Mouse (Mus musculus): ENCODE data around the gene Trhr2.
"Not testable (repeated sequence)": the region's sequence is repeated elsewhere in the genome, so short reads cannot be mapped to it uniquely, and the experiment has no call there.

Trhr2 gene

GRCm38 (mm10) chr8:122330446-122331133 is 30.0 kb downstream of the Trhr2 start:
- DNase-seq, result no peak

- DNase-seq, result no peak
These were observed 30.9 kb downstream of the Trhr2 start for GRCm38 (mm10) chr8:122329553-122330239.

GRCm38 (mm10) chr8:122329072-122329471 is 31.5 kb downstream of the Trhr2 start:
- no peak for DNase-seq

- DNase-seq, result no peak
These were observed 34.4 kb downstream of the Trhr2 start for GRCm38 (mm10) chr8:122326114-122326542.

- DNase-seq, result peak; percentile 56
These were observed 35.4 kb downstream of the Trhr2 start for GRCm38 (mm10) chr8:122325196-122325595.

- not testable (repeated sequence) for DNase-seq
These were observed 36.6 kb downstream of the Trhr2 start for GRCm38 (mm10) chr8:122323951-122324402.

- peak; percentile 48 for DNase-seq
These were observed 37.8 kb downstream of the Trhr2 start for GRCm38 (mm10) chr8:122322792-122323191.

GRCm38 (mm10) chr8:122322126-122322525 is 38.4 kb downstream of the Trhr2 start:
- no peak for DNase-seq

GRCm38 (mm10) chr8:122321455-122321921 is 39.1 kb downstream of the Trhr2 start:
- no peak for DNase-seq

GRCm38 (mm10) chr8:122320541-122320940 is 40.0 kb downstream of the Trhr2 start:
- DNase-seq, result no peak

- no peak for DNase-seq
These were observed 40.9 kb downstream of the Trhr2 start for GRCm38 (mm10) chr8:122319708-122320075.

- DNase-seq, result no peak
These were observed 41.4 kb downstream of the Trhr2 start for GRCm38 (mm10) chr8:122319045-122319707.

GRCm38 (mm10) chr8:122317918-122318475 is 42.5 kb downstream of the Trhr2 start:
- DNase-seq, result no peak

GRCm38 (mm10) chr8:122316402-122316801 is 44.1 kb downstream of the Trhr2 start:
- DNase-seq, result no peak

- peak; percentile 61 for DNase-seq
These were observed 45.5 kb downstream of the Trhr2 start for GRCm38 (mm10) chr8:122314899-122315496.

GRCm38 (mm10) chr8:122313310-122313709 is 47.2 kb downstream of the Trhr2 start:
- DNase-seq, result no peak

- no peak for DNase-seq
These were observed 48.0 kb downstream of the Trhr2 start for GRCm38 (mm10) chr8:122312553-122312952.

GRCm38 (mm10) chr8:122311115-122311514 is 49.4 kb downstream of the Trhr2 start:
- no peak for DNase-seq

GRCm38 (mm10) chr8:122309272-122309671 is 51.3 kb downstream of the Trhr2 start:
- no peak for DNase-seq

- no peak for DNase-seq
These were observed 52.7 kb downstream of the Trhr2 start for GRCm38 (mm10) chr8:122307836-122308235.

Measured in lung, postnatal 36 days (tissue).